Mouse (Mus musculus) spleen, adult 2 months (tissue): ENCODE measurements around the gene Uxs1.

Source experiments
- CTCF ChIP-seq: fragments of 200-500 bp; IDR thresholded peaks from 2 replicates; pipeline ENCODE4 v1.5.1; 2011; ENCODE audit warnings: mild to moderate bottlenecking, inconsistent platforms; ENCODE audit not compliant: insufficient read depth, insufficient read length, insufficient replicate concordance; ENCODE audit errors: extremely low read depth
- POLR2A ChIP-seq: fragments of 200-500 bp; IDR thresholded peaks from 2 replicates; pipeline ENCODE4 v1.6.1; 2011; ENCODE audit warnings: low read depth, low read length, inconsistent platforms

DNA sequence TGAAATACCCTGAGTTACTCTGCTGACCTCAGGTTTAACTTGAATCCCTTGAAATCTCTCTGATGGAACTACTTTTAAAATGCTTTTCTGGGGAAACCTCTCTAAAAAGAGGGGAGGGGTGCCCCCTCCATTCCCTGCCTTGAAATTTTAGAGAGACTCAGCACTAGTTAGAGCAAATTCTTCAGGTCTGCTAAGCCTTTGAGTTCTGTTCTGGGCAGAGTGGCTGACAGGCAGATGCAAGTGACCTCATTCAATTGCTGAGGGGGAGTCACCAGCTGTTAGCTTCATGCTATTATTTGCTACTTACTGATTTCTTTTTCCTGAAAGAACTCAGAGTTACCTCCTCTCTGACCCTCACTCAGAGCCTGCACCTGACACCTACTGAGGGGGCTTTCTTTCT is 43.5 kb upstream of the Uxs1 start:
- TF ChIP-seq POLR2A (no peak), CTCF (no peak)
